Mouse (Mus musculus) left cerebral cortex, postnatal 25 days (tissue): ENCODE data around the gene Tex52. TPM values are rescaled to one million over a fixed set of nuclear protein-coding genes. Genes with fewer than 3 reads are reported as not detected.
"Not testable (repeated sequence)": the region's sequence is repeated elsewhere in the genome, so short reads cannot be mapped to it uniquely, and the experiment has no call there.

Experiments used
- DNase-seq, 2 experiments: peaks; one replicate each; pipeline ENCODE4 v3.0.0; 2022; ENCODE audit warnings: low spot score in 2 of 2, mixed read lengths in 1 of 2
- intact Hi-C: fragments of 180-260 bp; cut with DNase I; formaldehyde crosslinking; loops from one replicate; pipeline ENCODE4 v1.15.1; 2025
- total RNA-seq, 2 experiments: library from RNA; stranded (reverse); gene quantifications; 2 replicates each; pipeline ENCODE4 v1.2.3; 2021

Tex52 gene
- total RNA-seq, 2 experiments from 2014 or later = 0.64 to 0.82 TPM

DNA sequence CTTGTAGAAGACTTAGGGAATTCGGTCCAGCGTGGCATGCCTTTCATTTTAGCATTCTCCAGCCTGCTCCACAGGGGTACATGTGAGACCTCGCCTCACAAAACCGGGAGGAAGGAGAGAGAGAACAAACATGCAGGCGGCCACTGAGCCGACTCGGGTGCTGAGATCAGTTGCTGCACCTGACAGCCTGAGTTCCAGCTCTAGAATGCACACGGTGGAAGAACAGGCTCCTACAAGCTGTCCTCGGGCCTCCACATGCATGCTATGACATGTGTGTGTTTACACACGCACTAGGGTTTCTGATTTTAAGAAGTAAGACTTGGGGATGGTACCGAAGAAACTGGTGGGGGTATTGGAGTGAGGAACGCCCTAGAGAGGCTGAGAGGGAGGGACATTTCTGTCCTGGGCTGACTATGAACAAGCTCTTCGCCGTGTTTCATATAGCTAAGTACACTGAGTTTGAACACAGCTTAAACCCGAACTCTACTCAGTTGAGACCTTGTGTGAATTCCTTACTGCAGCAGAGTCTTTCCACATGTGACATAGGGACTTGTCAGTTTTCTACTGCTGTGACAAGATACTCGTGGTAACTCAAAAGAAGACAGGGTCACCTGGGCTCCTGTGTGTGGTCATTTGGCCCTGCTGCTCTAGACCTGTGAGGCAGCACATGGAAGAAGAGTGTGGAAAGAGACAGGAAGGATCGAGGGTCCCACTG lies 1.3 kb downstream of the Tex52 start:
- no peak for DNase-seq
- intact Hi-C loops = no loop called here

GRCm38 (mm10) chr6:128379636-128380035 lies 4.4 kb downstream of the Tex52 start:
- no peak for DNase-seq
- intact Hi-C loops = no loop called here

- intact Hi-C loops, DNase-seq: not testable (repeated sequence)
Observed at GRCm38 (mm10) chr6:128380594-128381167, 5.4 kb downstream of the Tex52 start.

DNA sequence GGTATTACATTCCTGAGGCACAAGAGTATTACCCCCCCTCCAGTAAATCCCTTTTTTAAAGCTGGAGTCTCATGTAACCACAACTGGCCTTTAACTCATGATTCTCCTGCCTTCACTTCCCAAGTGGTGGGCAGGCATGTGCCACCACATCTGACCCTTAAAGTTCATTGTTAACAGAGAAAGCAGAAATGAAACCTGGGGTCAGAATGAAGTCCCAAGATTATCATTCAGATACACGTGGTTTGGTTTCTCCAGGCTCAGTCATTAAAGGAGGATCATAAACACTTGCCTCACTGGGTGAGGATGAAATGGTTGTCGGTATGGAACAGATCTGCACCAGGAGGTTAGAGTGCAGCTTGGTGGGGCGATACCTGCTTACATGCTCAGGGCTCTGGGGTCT lies 6.0 kb downstream of the Tex52 start:
- intact Hi-C loops = no loop called here
- no peak for DNase-seq

DNA sequence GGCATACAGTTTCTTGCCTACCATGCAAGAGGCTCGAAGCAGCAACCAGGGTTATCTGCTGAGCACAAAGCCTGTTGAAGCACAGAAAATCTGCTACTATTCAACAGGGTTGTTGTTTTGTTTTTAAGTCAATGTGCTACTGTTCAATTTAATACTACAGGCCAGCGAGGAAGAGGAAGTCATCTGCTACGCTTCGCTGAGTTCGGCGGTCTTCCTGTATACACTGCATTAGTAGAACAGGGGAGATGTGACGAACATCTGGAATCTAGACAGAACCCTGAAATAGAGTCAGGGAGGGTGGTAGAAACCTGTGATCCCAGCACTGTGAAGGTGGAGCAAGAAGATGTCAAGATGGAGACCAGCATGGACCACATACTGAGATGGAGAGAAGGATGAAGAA lies 8.5 kb downstream of the Tex52 start:
- no peak for DNase-seq
- intact Hi-C loops = no loop called here

DNA sequence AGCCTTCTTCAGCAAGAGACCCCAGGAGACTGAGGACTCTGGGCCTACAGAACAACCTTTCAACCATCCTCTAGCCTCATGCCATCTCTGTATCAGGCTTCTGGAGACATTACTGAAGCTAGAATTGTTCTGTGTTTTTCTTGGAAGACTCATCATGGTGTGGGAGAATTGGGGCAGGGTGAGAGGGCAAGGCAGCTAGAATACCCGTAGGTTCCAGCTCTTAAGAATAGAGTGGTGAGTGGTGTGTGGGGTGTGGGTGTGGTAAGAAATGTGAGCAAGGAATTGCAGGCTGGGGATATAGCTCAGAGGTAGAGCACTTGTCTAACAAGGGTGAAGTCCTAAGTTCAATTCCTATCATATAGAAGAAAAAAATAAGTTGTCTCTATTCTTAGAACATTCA lies 9.8 kb downstream of the Tex52 start:
- intact Hi-C loops = no loop called here
- DNase-seq = no peak

DNA sequence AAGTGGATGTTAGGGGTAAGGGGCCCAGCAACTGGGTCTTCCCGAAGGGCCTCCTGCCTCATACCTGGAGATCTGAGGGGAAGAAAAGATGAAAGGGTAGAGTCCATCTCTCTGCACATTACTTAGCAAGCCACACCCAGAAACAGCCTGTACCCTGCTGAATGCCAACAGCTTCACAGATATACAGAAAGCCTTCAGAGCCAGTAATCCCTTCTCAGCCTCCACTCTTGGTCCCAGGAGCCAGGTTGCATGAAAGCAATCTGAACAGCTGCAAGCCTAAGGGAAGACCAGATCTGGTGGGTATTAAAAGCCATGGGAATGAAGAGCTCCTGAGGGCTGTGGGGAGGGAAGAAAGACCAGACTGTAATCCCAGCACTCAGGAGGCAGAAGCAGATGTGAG lies 13.9 kb downstream of the Tex52 start:
- DNase-seq = no peak
- intact Hi-C loops = no loop called here

- DNase-seq = no peak
- intact Hi-C loops = no loop called here
Observed at GRCm38 (mm10) chr6:128390683-128391082, 15.4 kb downstream of the Tex52 start.

DNA sequence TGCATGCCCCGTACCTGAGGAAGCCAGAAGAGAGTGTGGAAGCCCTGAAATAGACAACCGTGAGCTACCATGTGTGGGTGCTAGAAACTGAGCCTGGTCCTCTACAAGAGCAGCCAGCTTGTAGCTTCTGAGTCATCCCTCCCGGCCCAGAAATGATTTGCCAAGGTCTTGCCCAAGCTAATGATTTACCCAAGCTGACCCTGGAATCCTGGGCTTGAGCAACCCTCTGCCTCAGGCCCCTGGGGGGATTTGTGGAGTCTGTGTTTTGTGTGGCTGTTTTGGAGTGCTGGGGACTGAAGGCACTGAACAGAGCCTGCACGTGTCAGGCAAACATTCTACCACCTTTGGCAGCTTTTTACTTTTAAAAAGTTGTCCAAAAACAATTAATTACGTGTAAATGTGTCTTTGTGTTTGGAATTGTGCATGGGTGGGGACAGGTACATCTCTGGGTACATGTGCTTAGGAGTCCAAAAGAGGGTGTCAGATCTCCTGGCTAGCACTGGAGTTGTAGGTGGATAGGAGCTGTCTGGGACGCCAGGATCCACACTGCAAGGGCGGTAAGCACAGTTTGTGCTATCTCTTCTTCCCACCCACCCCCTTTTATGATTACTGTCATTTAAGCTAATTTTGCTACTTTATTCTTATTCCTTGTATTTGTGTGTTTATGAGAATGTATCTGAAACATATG lies 22.5 kb downstream of the Tex52 start:
- no peak for DNase-seq
- intact Hi-C loops = no loop called here

DNA sequence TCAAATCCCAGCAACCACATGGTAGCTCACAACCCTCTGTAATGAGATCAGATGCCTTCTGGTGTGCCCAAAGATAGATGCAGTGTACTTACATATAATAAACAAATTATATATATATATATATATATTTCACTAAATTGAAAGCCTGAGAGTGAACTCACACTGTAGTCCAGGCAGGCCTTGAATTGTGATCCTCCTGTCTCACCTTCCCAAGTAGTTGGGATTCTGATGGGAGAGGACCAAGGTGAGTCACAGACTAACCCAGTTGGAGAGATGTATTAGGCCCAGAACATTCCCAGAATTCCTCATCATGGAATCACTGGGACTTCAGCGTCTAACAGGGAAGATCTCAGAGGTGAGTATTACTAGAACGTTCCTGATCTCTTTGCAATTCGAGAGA lies 23.7 kb downstream of the Tex52 start, which contains the start of gene Nrip2:
Nrip2 (plus strand) TSS at position 301 of the 400 bp plus-strand sequence.
- DNase-seq = no peak
- intact Hi-C loops = no loop called here

GRCm38 (mm10) chr6:128399421-128400185 lies 24.3 kb downstream of the Tex52 start:
- intact Hi-C loops = no loop called here
- peak; percentile 34 to 46 for DNase-seq

DNA sequence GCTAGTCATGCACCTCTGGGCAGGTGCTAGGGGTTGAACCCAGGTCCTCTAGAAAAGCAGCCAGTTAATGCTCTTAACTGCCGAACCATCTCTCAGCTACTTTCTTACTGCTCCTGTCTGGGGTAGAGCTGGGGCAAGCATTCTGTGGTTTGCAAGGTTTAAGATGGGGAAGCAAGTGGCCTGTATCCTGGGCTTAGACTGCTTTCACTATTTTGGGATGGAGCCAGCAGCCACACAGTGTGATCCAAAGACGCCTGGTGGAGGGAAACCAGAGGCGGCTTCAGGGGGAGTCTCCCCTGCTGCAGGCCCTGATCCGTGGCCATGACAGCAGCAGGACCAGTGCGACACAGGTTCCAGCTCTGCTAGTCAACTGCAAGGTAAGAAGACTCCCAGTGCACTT lies 29.5 kb downstream of the Tex52 start:
- no peak for DNase-seq

GRCm38 (mm10) chr6:128408544-128409125 lies 33.4 kb downstream of the Tex52 start:
- intact Hi-C loops = no loop called here
- no peak for DNase-seq

More for the DNA sequence above, 29.5 kb downstream of the Tex52 start:
- intact Hi-C loops = no loop called here

DNA sequence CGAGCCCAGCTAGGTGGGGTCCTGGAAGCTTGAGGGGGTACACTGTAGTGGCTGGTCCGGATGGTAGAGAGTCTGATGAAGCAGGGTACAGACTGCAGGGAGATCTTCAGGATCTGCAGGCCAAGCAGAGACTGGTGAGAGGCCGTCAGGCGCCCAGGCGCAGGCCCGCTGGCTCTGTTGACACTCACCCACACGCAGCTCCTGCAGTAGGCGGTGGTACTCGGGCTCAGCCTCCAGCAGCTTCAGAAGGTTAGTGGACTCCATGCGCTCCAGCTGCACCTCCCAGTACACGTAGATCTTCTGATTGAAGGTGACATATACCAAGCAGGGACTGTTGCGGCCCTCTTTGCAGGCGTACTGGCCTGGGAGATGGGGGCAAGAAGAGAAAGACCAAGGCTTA lies 35.0 kb downstream of the Tex52 start:
- intact Hi-C loops = loop anchor here (5.0 kb wide), 3 partner anchors 48 to 178 kb away; partner anchors contain the start of genes Foxm1 and Rhno1
- peak in 1 of 2 experiments; percentile 32 for DNase-seq

DNA sequence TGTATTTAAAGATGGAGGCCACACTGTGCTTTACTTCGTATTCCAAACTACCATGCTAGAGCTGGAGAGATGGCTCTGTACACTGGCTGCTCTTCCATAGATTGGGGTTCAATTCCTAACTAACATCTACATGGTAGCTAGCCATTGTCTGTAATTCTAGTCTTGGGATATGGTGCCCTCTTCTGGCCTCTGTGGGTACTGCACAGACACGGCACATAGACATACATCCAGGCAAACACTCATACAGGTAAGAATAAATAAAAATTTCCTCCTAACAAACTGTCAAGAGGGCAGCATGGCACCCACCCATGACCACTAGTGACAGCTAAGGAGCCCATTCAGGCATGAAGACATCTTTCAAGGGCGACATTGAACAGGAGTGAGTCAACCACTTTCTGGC lies 35.9 kb downstream of the Tex52 start:
- peak; percentile 86 to 89 for DNase-seq
- intact Hi-C loops = loop anchor here (5.0 kb wide), 3 partner anchors 49 to 179 kb away; partner anchors contain the start of genes Foxm1 and Rhno1

- DNase-seq = no peak
- intact Hi-C loops = no loop called here
Observed at GRCm38 (mm10) chr6:128416169-128416568, 40.9 kb downstream of the Tex52 start.

GRCm38 (mm10) chr6:128418076-128418475 lies 42.8 kb downstream of the Tex52 start:
- DNase-seq = no peak
- intact Hi-C loops = no loop called here

DNA sequence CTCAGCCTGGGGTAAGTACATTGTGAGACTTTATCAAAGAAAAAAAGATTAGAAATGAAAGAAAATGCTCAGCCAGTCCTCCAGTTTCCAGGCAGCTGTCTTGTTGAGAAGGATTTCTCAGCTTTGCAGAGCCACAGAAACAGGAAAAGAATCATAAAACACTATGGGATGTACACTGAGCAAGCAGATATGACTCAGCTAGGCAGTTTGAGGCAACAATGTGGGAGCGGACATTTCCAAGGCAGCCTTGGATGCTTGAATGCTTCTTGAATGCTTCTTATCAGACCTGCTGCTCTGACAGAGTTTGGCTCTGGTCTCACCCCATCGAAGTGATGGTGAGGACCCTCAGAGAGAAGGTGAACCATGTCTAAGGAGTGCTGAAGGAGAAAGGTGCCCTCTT lies 45.8 kb downstream of the Tex52 start:
- peak; percentile 40 to 77 for DNase-seq
- intact Hi-C loops = no loop called here

DNA sequence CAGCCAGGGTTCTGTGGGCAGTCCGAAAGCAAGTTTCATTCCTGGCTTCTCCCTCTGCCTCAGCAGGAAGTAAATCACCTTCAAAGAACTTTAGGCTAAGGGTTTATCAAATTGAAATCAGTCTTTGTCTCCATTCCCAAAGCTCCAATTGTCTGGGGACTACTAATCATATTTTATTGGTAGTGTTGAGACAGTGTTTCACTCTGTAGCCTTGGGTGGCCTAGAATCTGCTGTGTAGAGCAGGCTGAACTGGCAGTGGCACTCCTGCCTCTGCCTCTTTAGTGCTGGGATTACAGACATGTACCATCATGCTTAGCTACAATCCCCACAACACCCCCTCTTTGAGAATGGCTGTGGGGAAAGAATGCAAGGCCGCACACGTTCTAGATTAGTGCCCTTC lies 46.2 kb downstream of the Tex52 start:
- no peak for DNase-seq
- intact Hi-C loops = no loop called here
